Mouse (Mus musculus): ENCODE results near the gene Nsg2. TPM values are rescaled to one million over a fixed set of nuclear protein-coding genes. Genes with fewer than 3 reads are reported as not detected.
"Not testable (repeated sequence)": the region's sequence is repeated elsewhere in the genome, so short reads cannot be mapped to it uniquely, and the experiment has no call there.

Gene Nsg2
- polyA plus RNA-seq (2016; fragmentation: Nextera tagmentation; extraction: Ambion mirVana): 6.7 and 7.2 TPM in 2 replicates

- no peak within 1 kb of the TSS for H3K27ac ChIP-seq
- H3K9me3 ChIP-seq: no peaks in the 10 kb centered on the region
- WGBS: 0% methylated on average over 16 of the region's 16 CpGs
- peaks cover 21% of the 10 kb centered on the region for H3K4me1 ChIP-seq (replicated peaks)
- H3K9ac ChIP-seq (replicated peaks): peak within 1 kb of the TSS; percentile 9; the same call in 1 of the 2 replicates
- ATAC-seq (ENCODE audit: insufficient number of reproducible peaks, insufficient read depth, low FRiP score, low TSS enrichment, low read depth): peak; percentile 77
- H3K4me2 ChIP-seq: peak within 1 kb of the TSS; percentile 57
- H3K36me3 ChIP-seq: no peaks in the 10 kb centered on the region
- H3K27me3 ChIP-seq: peaks cover 20% of the 10 kb centered on the region
- peak within 1 kb of the TSS; percentile 27 for H3K4me3 ChIP-seq (replicated peaks)
Observed at GRCm38 (mm10) chr11:32000281-32000680, at the start of gene Nsg2. Gene Nsg2 (plus strand): TSS chr11:32000463.

- Histone ChIP-seq H3K4me1 (replicated peaks) (no peaks in the 10 kb centered on the region), H3K4me3 (replicated peaks) (no peak overlapping the region), H3K4me2 (no peak overlapping the region), H3K9ac (replicated peaks) (no peak overlapping the region), H3K9me3 (no peaks in the 10 kb centered on the region), H3K27me3 (0 out of 2 replicates have a peak, but pooled peaks cover under 1% of the 10 kb centered on the region), H3K36me3 (no peaks in the 10 kb centered on the region), H3K27ac (no peak overlapping the region)
- ATAC-seq (ENCODE audit: insufficient number of reproducible peaks, insufficient read depth, low FRiP score, low TSS enrichment, low read depth): no peak
Observed at GRCm38 (mm10) chr11:31960071-31960470, 40.2 kb upstream of the Nsg2 start.

GRCm38 (mm10) chr11:31963993-31964392 is 36.3 kb upstream of the Nsg2 start:
- no peak overlapping the region for H3K9ac ChIP-seq (replicated peaks)
- no peak overlapping the region for H3K4me3 ChIP-seq (replicated peaks)
- ATAC-seq (ENCODE audit: insufficient number of reproducible peaks, insufficient read depth, low FRiP score, low TSS enrichment, low read depth): no peak
- 81% methylated on average over 1 of the region's 1 CpGs for WGBS
- 0 out of 2 replicates have a peak, but pooled peaks cover 4% of the 10 kb centered on the region for H3K4me1 ChIP-seq (replicated peaks)
- no peaks in the 10 kb centered on the region for H3K36me3 ChIP-seq
- H3K27me3 ChIP-seq: 0 out of 2 replicates have a peak, but pooled peaks cover 4% of the 10 kb centered on the region
- no peak overlapping the region for H3K27ac ChIP-seq
- no peak overlapping the region for H3K4me2 ChIP-seq
- H3K9me3 ChIP-seq: no peaks in the 10 kb centered on the region

GRCm38 (mm10) chr11:31965256-31966134 is 34.8 kb upstream of the Nsg2 start, which contains the start of gene 4930524B15Rik:
Gene 4930524B15Rik (plus strand): TSS chr11:31965592.
- 42% methylated on average over 49 of the region's 49 CpGs for WGBS
- peak; percentile 52; the same call in 1 of the 2 replicates for ATAC-seq (ENCODE audit: insufficient number of reproducible peaks, insufficient read depth, low FRiP score, low TSS enrichment, low read depth)
- peak within 1 kb of the TSS; percentile 65 for H3K9ac ChIP-seq (replicated peaks)

GRCm38 (mm10) chr11:31974132-31974531 is 26.1 kb upstream of the Nsg2 start:
- Histone ChIP-seq H3K27me3 (no peaks in the 10 kb centered on the region), H3K9me3 (no peaks in the 10 kb centered on the region), H3K9ac (replicated peaks) (no peak overlapping the region), H3K4me3 (replicated peaks) (no peak overlapping the region), H3K4me2 (no peak overlapping the region), H3K27ac (no peak overlapping the region), H3K4me1 (replicated peaks) (no peaks in the 10 kb centered on the region), H3K36me3 (no peaks in the 10 kb centered on the region)
- no peak for ATAC-seq (ENCODE audit: insufficient number of reproducible peaks, insufficient read depth, low FRiP score, low TSS enrichment, low read depth)
- 87% methylated on average over 4 of the region's 4 CpGs for WGBS

More at GRCm38 (mm10) chr11:31965256-31966134, 34.8 kb upstream of the Nsg2 start, which contains the start of gene 4930524B15Rik:
- no peaks in the 10 kb centered on the region for H3K36me3 ChIP-seq
- no peaks in the 10 kb centered on the region for H3K9me3 ChIP-seq
- no peak within 1 kb of the TSS for H3K27ac ChIP-seq
- H3K27me3 ChIP-seq: 0 out of 2 replicates have a peak, but pooled peaks cover 4% of the 10 kb centered on the region
- peak within 1 kb of the TSS; percentile 58 for H3K4me2 ChIP-seq
- H3K4me1 ChIP-seq (replicated peaks): 0 out of 2 replicates have a peak, but pooled peaks cover 4% of the 10 kb centered on the region
- H3K4me3 ChIP-seq (replicated peaks): peak within 1 kb of the TSS; percentile 34

- no peak for ATAC-seq (ENCODE audit: insufficient number of reproducible peaks, insufficient read depth, low FRiP score, low TSS enrichment, low read depth)
- Histone ChIP-seq H3K9ac (replicated peaks) (no peak overlapping the region), H3K36me3 (no peaks in the 10 kb centered on the region), H3K9me3 (peaks cover 6% of the 10 kb centered on the region), H3K4me1 (replicated peaks) (no peaks in the 10 kb centered on the region), H3K4me2 (no peak overlapping the region), H3K27me3 (no peaks in the 10 kb centered on the region), H3K4me3 (replicated peaks) (no peak overlapping the region), H3K27ac (no peak overlapping the region)
- 59% methylated on average over 8 of the region's 8 CpGs for WGBS
Observed at GRCm38 (mm10) chr11:31974826-31975225, 25.4 kb upstream of the Nsg2 start.

- Histone ChIP-seq H3K4me3 (replicated peaks) (no peak overlapping the region), H3K36me3 (no peaks in the 10 kb centered on the region), H3K27me3 (no peaks in the 10 kb centered on the region), H3K27ac (no peak overlapping the region), H3K9me3 (peaks cover 10% of the 10 kb centered on the region), H3K4me1 (replicated peaks) (no peaks in the 10 kb centered on the region), H3K4me2 (no peak overlapping the region), H3K9ac (replicated peaks) (no peak overlapping the region)
- ATAC-seq (ENCODE audit: insufficient number of reproducible peaks, insufficient read depth, low FRiP score, low TSS enrichment, low read depth): no peak
- 88% methylated on average over 5 of the region's 5 CpGs for WGBS
Observed at GRCm38 (mm10) chr11:31975678-31976077, 24.6 kb upstream of the Nsg2 start.

GRCm38 (mm10) chr11:31976137-31976536 is 24.1 kb upstream of the Nsg2 start:
- WGBS: 79% methylated on average over 5 of the region's 5 CpGs
- Histone ChIP-seq H3K9me3 (peaks cover 10% of the 10 kb centered on the region), H3K27me3 (no peaks in the 10 kb centered on the region), H3K4me1 (replicated peaks) (no peaks in the 10 kb centered on the region), H3K9ac (replicated peaks) (no peak overlapping the region), H3K4me3 (replicated peaks) (no peak overlapping the region), H3K27ac (no peak overlapping the region), H3K36me3 (no peaks in the 10 kb centered on the region), H3K4me2 (no peak overlapping the region)
- no peak for ATAC-seq (ENCODE audit: insufficient number of reproducible peaks, insufficient read depth, low FRiP score, low TSS enrichment, low read depth)

GRCm38 (mm10) chr11:31980089-31980488 is 20.2 kb upstream of the Nsg2 start:
- H3K36me3 ChIP-seq; ATAC-seq (ENCODE audit: insufficient number of reproducible peaks, insufficient read depth, low FRiP score, low TSS enrichment, low read depth); H3K9ac ChIP-seq (replicated peaks); H3K27ac ChIP-seq; H3K27me3 ChIP-seq; H3K4me2 ChIP-seq; H3K4me3 ChIP-seq (replicated peaks); H3K4me1 ChIP-seq (replicated peaks): not testable (repeated sequence)
- 87% methylated on average over 5 of the region's 5 CpGs for WGBS
- H3K9me3 ChIP-seq: peaks cover 10% of the 10 kb centered on the region

- WGBS: 85% methylated on average over 7 of the region's 7 CpGs
- H3K9ac ChIP-seq (replicated peaks): no peak overlapping the region
- no peak for ATAC-seq (ENCODE audit: insufficient number of reproducible peaks, insufficient read depth, low FRiP score, low TSS enrichment, low read depth)
Observed at GRCm38 (mm10) chr11:31981830-31982229, 18.4 kb upstream of the Nsg2 start.

GRCm38 (mm10) chr11:31982247-31982943 is 17.9 kb upstream of the Nsg2 start:
- not testable (repeated sequence) for H3K27ac ChIP-seq; H3K9ac ChIP-seq (replicated peaks); H3K4me2 ChIP-seq; H3K4me1 ChIP-seq (replicated peaks); H3K36me3 ChIP-seq; ATAC-seq (ENCODE audit: insufficient number of reproducible peaks, insufficient read depth, low FRiP score, low TSS enrichment, low read depth); H3K4me3 ChIP-seq (replicated peaks); H3K27me3 ChIP-seq
- peaks cover 10% of the 10 kb centered on the region for H3K9me3 ChIP-seq
- WGBS: 86% methylated on average over 13 of the region's 13 CpGs

More at GRCm38 (mm10) chr11:31981830-31982229, 18.4 kb upstream of the Nsg2 start:
- Histone ChIP-seq H3K4me2 (no peak overlapping the region), H3K27me3 (no peaks in the 10 kb centered on the region), H3K36me3 (no peaks in the 10 kb centered on the region), H3K4me3 (replicated peaks) (no peak overlapping the region), H3K9me3 (peaks cover 10% of the 10 kb centered on the region), H3K27ac (no peak overlapping the region), H3K4me1 (replicated peaks) (no peaks in the 10 kb centered on the region)

All from limb, embryonic 12.5 days (tissue).